Mouse (Mus musculus) granulocyte monocyte progenitor cell, adult 5-6 weeks (primary cell): ENCODE data around the gene Trim58. TPM values are rescaled to one million over a fixed set of nuclear protein-coding genes. Genes with fewer than 3 reads are reported as not detected.

Experiments
- ATAC-seq: replicated peaks from 2 replicates; pipeline ENCODE4 v1.8.0; 2016; ENCODE audit warnings: mild to moderate bottlenecking, moderate TSS enrichment, inconsistent platforms; ENCODE audit not compliant: poor library complexity, severe bottlenecking
- total RNA-seq, 2 experiments: library from RNA; stranded (forward) in 1 of 2; stranded (reverse) in 1 of 2; fragments of 200-712, 200-1000 nt in 1 of 2; fragments of >200 nt in 1 of 2; fragmentation: Nextera tagmentation in 1 of 2; gene quantifications; 2 replicates each; pipeline ENCODE4 v1.2.3; 2014 to 2017

The Trim58 gene
- total RNA-seq (2014; fragmentation: Nextera tagmentation) (1.4 and 1.6 TPM in 2 replicates), total RNA-seq (2017) (0.31 and 0.56 TPM in 2 replicates)

DNA sequence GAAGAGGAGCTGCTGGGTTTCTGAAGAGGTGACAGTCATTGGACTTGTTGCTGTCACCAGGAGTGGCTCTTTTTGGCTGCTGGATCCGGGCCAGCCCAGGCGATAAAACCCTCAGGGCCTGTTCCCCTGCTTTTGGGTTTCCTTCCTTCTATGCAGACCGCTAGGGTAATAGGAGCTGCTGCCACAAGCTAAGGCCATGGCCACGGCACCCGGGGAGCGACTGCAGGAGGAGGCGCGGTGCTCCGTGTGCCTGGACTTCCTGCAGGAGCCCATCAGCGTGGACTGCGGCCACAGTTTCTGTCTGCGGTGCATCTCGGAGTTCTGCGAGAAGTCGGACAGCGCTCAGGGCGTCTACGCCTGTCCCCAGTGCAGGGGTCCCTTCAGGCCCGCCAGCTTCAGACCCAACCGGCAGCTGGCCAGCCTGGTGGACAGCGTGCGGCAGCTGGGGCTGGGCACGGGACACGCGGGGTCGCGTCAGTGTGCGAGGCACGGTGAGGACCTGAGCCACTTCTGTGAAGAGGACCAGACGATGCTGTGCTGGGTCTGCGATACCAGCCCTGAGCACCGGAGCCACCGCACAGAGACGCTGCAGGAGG is at the start of gene Trim58:
Gene Trim58 (plus strand): TSS at position 194 of the 596 bp plus-strand sequence.
- ATAC-seq: peak; percentile 65

GRCm38 (mm10) chr11:58594814-58595213 is 45.5 kb upstream of the Trim58 start, which contains the start of gene Olfr324:
Gene Olfr324 (plus strand): TSS chr11:58595114.
- ATAC-seq: no peak

GRCm38 (mm10) chr11:58597837-58598236 is 42.4 kb upstream of the Trim58 start:
- ATAC-seq: no peak

DNA sequence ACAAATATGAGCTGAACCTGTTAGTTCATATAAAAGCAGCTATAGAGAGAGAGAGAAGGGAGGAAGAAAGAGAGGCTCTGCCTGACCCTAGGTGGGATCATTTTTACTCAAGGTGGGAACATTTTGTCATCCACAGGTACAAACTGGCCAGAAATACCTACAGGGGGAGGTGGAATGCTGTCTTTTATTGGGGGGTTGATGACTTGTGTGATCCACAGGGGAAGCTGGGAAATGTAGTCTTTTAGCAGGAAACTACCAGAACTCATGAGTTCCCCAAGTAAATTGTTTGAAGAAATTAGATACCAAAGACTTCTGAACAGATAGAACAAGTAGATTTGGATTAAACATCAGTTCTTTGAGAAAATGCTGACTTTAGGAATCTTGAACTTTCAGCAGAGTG is 38.2 kb upstream of the Trim58 start:
- ATAC-seq: no peak

- ATAC-seq: no peak
Observed at GRCm38 (mm10) chr11:58602800-58603560, 37.3 kb upstream of the Trim58 start.

DNA sequence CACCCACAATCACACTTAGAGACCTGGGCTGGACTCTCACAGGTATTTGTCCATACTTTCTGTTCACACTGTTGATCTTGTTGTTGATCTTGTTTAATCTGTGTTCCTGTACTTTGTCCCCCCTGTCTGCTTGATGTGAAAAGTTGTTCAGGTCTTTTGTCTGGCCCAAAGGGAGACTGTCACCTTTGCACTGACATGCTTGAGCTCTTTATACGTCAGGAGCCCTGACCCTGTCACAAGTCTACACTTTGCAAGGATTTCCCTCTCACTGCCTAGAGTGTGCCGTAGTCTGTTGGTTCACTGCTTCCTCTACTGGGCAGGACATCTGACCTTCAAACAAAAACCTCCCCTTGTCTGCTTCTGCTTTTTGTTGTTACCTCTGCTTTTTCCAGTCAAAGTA is 35.6 kb upstream of the Trim58 start:
- no peak for ATAC-seq

DNA sequence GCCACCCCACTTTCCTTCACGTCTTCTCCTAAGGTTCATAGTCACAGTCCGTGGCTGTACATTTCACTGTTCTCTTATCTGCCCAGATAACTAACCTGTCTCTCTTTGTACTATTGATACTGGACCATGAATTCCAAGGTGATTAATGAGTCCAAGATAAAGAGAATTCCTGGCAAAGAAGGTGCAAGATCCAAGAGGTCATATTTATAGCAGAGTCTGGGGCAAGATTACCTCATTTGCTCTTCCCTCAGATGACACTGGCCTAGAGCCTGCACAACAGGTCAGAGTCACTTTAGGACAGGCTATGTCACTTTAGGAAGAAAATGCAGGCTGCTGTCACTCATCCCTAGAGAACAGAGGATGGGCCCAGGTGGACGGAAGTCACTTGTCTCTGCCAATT is 35.0 kb upstream of the Trim58 start:
- no peak for ATAC-seq

DNA sequence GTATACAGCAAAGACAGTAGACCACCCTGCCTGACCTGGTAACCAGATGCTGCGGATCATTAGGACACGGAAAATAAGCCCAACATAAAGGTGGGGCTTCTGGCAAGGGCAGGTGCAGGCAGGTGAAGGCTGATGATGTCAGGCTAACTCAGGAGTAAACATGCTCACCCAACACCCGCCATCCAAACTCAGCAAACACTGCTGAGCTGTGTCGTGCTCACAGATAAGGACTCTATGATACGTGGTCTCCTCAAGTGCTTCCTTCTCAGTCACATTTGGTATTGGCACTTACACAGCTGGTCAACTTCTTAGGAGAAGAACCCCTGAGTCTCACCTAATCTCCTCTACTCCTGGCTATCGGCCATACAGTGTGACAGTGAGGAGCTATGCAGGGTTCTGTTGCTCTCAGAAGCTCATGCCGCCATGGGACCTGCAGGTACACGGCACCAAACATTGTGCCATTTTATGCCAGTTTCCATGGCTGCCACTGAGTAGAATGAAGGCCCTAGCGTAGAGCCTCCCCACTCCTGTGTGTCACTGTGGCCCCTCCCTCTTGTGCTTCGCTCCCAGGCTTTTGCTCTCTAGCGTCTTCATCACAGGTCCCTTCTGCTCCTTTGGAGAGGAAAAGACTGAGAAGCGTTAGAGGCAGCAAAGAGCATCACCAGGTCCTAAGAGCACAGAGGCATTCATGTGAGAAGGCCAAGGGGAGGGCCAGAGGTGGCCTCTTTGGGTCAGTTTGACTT is 33.9 kb upstream of the Trim58 start:
- ATAC-seq: no peak

DNA sequence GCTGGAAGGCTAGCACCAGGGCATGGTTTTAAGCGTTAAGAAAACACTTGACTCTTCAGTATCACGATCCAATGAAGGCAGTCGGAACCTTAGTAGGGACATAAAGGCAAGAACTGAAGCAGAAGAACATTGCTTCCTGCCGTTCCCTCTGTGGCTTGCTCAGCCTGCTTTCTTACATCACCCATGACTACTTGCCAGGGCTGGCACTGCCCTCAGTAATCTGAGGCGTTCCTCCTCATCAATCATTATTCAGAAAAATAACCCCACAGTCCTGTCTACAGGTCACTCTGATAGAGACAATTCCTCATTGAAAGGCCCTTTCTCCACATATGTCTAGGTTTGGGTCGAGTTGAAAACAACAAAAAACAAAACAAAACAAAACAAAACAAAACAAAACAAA is 33.2 kb upstream of the Trim58 start:
- no peak for ATAC-seq

DNA sequence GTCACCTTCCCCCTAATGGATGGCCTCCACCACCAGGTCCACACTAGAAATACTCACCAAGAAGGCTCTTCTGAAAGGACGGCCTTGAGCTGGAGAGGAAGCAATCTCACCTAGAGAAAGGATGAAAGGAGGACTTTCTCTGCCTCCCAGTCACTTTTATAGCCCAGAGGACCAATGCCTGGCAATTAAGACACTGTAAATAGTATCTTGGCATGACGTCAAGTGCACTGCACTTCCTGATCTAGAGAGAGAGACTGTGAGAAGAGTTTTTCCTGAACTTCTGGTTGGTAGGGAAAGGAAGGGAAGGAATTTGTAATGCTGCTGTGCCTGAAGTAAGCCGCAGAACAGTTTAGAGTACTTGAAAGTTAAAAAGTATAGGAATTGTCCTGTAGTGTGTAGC is 26.9 kb upstream of the Trim58 start:
- ATAC-seq: no peak

DNA sequence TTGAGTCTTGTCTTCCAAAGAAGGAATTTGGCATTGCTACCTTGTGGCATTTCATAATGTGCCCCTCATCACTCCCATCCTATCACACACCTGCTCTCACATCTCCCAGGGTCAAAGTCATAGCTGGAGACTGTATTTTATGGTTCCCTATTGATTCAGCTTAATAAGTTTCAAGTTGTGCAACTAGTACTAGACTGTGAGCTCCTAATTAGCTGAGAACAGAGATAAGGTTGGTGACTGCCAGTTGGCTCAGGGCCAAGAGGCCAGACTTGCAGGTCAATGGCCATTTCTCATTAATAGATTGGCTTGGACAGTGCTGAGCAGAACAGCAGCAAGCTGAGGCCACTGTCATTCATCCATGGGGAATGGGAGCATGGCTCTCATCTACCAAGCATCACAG is 25.7 kb upstream of the Trim58 start:
- ATAC-seq: no peak

DNA sequence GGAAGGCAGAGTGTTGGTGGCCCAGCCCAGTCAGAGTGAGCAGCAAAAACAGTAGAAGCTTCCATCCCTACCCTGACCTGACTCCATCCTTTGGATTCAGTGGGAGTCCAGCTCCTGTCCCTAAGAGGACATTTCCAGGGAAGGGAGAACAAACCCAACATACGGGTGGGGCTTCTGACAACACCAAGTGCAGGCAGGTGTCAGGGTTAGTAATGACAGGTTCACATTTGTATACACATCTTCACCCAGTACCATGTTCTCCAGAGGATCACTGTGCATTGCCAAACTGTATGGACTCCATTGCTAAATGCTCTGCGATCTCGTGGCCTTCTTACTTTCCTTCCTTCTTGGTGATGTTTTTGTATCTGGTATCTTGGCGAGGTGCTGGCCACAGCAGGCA is 24.3 kb upstream of the Trim58 start, which contains the start of gene 2210407C18Rik:
Gene 2210407C18Rik (minus strand): TSS at position 101 of the 400 bp plus-strand sequence.
- no peak for ATAC-seq

DNA sequence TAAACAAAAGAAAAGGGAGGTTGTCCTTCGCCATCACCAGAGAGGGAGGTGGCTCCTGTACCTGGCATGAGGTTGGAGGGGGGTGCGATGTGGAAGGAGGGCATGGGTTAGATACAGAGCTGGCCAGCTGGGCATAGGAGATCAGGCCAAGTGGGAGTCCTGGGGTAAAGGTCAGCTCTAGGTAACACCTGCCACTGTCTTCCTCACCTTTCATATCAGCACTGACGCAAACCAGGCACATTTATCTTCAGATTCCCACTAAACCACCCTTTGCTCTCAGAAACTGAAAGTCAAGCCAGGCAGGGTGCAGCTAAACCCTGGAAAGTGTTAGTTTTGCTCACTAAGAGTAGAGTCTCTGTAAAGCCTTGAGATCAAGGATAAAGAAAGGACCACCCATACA is 21.9 kb upstream of the Trim58 start:
- ATAC-seq: no peak

- ATAC-seq: no peak
Observed at GRCm38 (mm10) chr11:58618793-58619192, 21.5 kb upstream of the Trim58 start.

- peak; percentile 52; the same call in 1 of the 2 replicates for ATAC-seq
Observed at GRCm38 (mm10) chr11:58626146-58626545, 14.1 kb upstream of the Trim58 start.

DNA sequence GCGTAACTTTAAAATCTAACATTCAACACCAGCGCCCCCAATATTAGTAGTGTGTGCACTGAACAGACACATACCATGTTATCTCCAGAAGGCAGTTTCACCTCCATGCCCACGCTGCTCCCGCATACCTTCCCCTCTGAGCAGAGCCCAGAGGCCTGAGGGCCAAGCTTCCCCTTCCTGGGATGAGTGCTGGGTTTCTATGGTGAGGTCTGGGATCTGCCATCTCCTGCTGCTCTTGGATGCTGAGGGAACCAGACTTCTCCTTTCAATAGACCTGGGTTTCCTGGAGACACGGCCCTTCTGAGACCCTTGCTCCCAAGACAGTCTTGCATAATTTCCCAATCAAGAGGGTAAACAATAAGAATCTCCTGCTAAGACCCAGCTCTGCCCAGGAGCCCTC is 9.9 kb upstream of the Trim58 start, which contains the start of gene Olfr323:
Gene Olfr323 (minus strand): TSS at position 101 of the 400 bp plus-strand sequence.
- ATAC-seq: no peak

GRCm38 (mm10) chr11:58634878-58635277 is 5.4 kb upstream of the Trim58 start:
- no peak for ATAC-seq

GRCm38 (mm10) chr11:58636376-58636977 is 3.8 kb upstream of the Trim58 start:
- ATAC-seq: peak; percentile 72

DNA sequence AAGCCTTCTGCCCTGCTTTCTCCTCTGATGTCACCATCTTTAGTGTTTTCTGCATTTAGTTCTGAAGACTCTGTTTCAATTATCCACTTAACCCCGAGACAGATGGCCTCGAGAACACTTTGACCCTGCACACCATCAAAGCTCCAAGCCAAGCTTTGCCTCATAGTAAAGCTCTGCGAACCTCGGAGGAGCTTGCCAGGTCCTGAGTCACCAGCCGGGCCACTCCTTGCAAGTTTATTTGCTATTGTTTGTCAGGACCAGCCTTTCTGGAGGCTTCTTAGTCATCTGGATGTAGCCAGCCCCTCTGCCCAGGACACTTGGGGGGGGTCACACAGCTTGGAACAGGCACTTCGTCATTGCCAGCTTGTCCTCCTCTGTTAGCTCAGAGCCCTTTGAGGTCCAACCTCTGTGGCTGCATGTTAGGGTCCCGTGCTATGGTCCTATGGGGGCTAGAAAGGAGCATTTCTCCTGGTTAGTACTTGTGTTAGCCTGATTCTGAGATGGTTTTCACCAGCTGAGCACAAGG is 2.0 kb upstream of the Trim58 start:
- ATAC-seq: no peak

DNA sequence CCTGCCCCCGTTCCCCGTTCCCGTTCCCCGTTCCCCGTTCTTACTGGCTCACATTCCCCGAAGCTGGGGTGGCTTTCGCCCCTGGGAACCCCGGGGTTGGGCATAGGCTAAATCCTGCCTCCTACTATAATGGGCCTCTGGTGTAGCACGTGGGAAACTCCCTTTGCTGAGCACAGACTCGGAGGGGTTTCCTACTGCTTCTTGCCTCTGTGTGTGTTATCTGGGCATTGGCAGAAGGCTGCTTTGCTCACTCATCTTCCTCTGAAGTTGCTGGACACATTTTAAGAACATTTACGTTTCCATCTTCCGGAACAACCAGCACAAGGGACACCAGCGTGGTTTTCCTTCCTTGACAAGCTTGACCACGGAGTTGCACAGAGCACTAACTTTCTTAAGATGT is 792 bp downstream of the Trim58 start:
- ATAC-seq: no peak
